Mouse (Mus musculus) kidney, postnatal 36 days (tissue): Measurements from ENCODE around the gene Pde2a.
A peak's percentile ranks its signal among the peaks of the same experiment; 100 is the strongest.

Experiments used
- DNase-seq, 2 experiments: peaks; one replicate each; pipeline ENCODE4 v3.0.0; 2021 to 2022; ENCODE audit warnings: mixed read lengths in 2 of 2

Pde2a gene

GRCm38 (mm10) chr7:101421529-101421928, at the start of gene Pde2a:
TSS of gene Pde2a (plus strand) at chr7:101421691.
- no peak for DNase-seq

GRCm38 (mm10) chr7:101373082-101373481, 48.4 kb upstream of the Pde2a start:
- DNase-seq: no peak

- peak; percentile 40 to 62 for DNase-seq
These were observed 47.3 kb upstream of the Pde2a start for GRCm38 (mm10) chr7:101374155-101374554.

- no peak for DNase-seq
These were observed 44.7 kb upstream of the Pde2a start for GRCm38 (mm10) chr7:101376701-101377340.

- DNase-seq: peak; percentile 84 to 85
These were observed 43.7 kb upstream of the Pde2a start for GRCm38 (mm10) chr7:101377741-101378262.

- DNase-seq: peak in 1 of 2 experiments; percentile 22
These were observed 43.2 kb upstream of the Pde2a start for GRCm38 (mm10) chr7:101378285-101378684.

- DNase-seq: peak; percentile 59 to 77
These were observed 42.6 kb upstream of the Pde2a start for GRCm38 (mm10) chr7:101378796-101379465.

GRCm38 (mm10) chr7:101379732-101380131, 41.8 kb upstream of the Pde2a start:
- no peak for DNase-seq

- peak; percentile 76 to 77 for DNase-seq
These were observed 40.0 kb upstream of the Pde2a start for GRCm38 (mm10) chr7:101381512-101381911.

- DNase-seq: peak; percentile 56 to 59
These were observed 39.1 kb upstream of the Pde2a start for GRCm38 (mm10) chr7:101382378-101382777.

- DNase-seq: no peak
These were observed 37.7 kb upstream of the Pde2a start for GRCm38 (mm10) chr7:101383756-101384155.

- DNase-seq: no peak
These were observed 36.6 kb upstream of the Pde2a start for GRCm38 (mm10) chr7:101384931-101385330.

- DNase-seq: peak; percentile 23 to 36
These were observed 36.2 kb upstream of the Pde2a start for GRCm38 (mm10) chr7:101385331-101385733.

GRCm38 (mm10) chr7:101385866-101386452, 35.5 kb upstream of the Pde2a start:
- peak in 1 of 2 experiments; percentile 31 for DNase-seq

GRCm38 (mm10) chr7:101389256-101389655, 32.2 kb upstream of the Pde2a start:
- no peak for DNase-seq

GRCm38 (mm10) chr7:101391909-101392479, 29.5 kb upstream of the Pde2a start:
- DNase-seq: no peak

- no peak for DNase-seq
These were observed 28.5 kb upstream of the Pde2a start for GRCm38 (mm10) chr7:101393015-101393414.

GRCm38 (mm10) chr7:101393694-101394504, 27.6 kb upstream of the Pde2a start:
- DNase-seq: peak; percentile 54 to 57

GRCm38 (mm10) chr7:101394569-101394968, 26.9 kb upstream of the Pde2a start:
- DNase-seq: no peak

- DNase-seq: no peak
These were observed 26.0 kb upstream of the Pde2a start for GRCm38 (mm10) chr7:101395471-101395870.

GRCm38 (mm10) chr7:101397175-101397574, 24.3 kb upstream of the Pde2a start:
- DNase-seq: no peak

- DNase-seq: no peak
These were observed 20.0 kb upstream of the Pde2a start for GRCm38 (mm10) chr7:101401510-101401909.
